Comparison of ENCODE assay signal across 18 mouse cellular contexts in the genomic region with DNA sequence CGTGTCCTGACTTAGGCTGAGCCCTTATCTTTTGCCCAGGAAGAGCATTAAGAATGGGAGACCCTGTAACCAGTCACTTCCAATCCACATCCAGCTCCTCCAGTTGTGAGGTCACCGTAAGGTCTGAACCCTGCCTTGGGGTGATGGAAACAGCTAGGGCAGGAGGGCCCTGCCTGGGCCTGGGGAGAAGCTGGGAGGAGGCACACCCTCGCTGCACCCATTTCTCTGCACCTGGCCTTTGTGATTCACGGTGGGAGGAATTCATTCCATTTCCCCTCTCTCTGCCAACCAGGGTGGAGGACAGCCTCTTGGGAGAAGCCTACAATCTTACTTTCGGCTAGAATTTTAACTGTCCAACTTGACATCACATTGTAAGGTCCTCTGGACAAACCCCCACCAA. TPM values are rescaled to one million over a fixed set of nuclear protein-coding genes. Genes with fewer than 3 reads are reported as not detected.
"Had no signal": no experiment of that assay in that cellular context is flagged by ENCODE, and none has a peak within 500 bp of the region (broad histone marks: within the 10 kb centered on the region; RNA-seq: fewer than 3 reads in every experiment).

No protein-coding gene starts in this region.

- H3K9me3 ChIP-seq: midbrain, embryonic 10.5 days; midbrain, embryonic 13.5 days; midbrain, embryonic 15.5 days; neural tube, embryonic 12.5 days had no signal

- H3K4me2 ChIP-seq: lung, embryonic 14.5 days; midbrain, embryonic 13.5 days; midbrain, embryonic 15.5 days; neural tube, embryonic 12.5 days had no signal

- H3K4me3 ChIP-seq: midbrain, embryonic 10.5 days; midbrain, embryonic 13.5 days; midbrain, embryonic 15.5 days; neural tube, embryonic 12.5 days had no signal

- ATAC-seq: midbrain, embryonic 13.5 days; midbrain, embryonic 15.5 days had no signal

- H3K4me1 ChIP-seq: midbrain, embryonic 13.5 days; midbrain, embryonic 15.5 days; neural tube, embryonic 12.5 days had no signal

- H3K9ac ChIP-seq: lung, embryonic 14.5 days; midbrain, embryonic 13.5 days; midbrain, embryonic 15.5 days; neural tube, embryonic 12.5 days had no signal

- H3K27ac ChIP-seq: midbrain, embryonic 10.5 days; midbrain, embryonic 13.5 days; midbrain, embryonic 15.5 days; neural tube, embryonic 12.5 days had no signal

- H3K36me3 ChIP-seq: midbrain, embryonic 10.5 days; midbrain, embryonic 13.5 days; midbrain, embryonic 15.5 days; neural tube, embryonic 12.5 days had no signal

- DNase-seq: lung, embryonic 14.5 days; lung, postnatal 10 days; lung, postnatal 4 days; right cerebral cortex, postnatal 14 days; thymus, adult 2 months; thymus, postnatal 25 days had no signal

RNA-seq across cellular contexts. Expression of a gene that starts 8.4 kb away (rescaled TPM):
- total RNA-seq: megakaryocyte, adult 5-6 weeks; megakaryocyte-erythroid progenitor cell, adult 5-6 weeks; monocyte, adult 5-6 weeks; neutrophil, adult 5-6 weeks had no signal
- polyA plus RNA-seq: liver, embryonic 16.5 days; lung, embryonic 14.5 days; midbrain, postnatal 0 days; spleen, adult 2 months; stomach, embryonic 14.5 days had no signal

RNA-seq across cellular contexts. Expression of a gene that starts 24.6 kb away (rescaled TPM):
- total RNA-seq: megakaryocyte, adult 5-6 weeks; megakaryocyte-erythroid progenitor cell, adult 5-6 weeks; monocyte, adult 5-6 weeks; neutrophil, adult 5-6 weeks had no signal
